Mouse (Mus musculus): ENCODE results near the gene Alk. TPM values are rescaled to one million over a fixed set of nuclear protein-coding genes. Genes with fewer than 3 reads are reported as not detected.

The Alk gene
- polyA plus RNA-seq (2015; fragmentation: Illumina TruSeq; extraction: RNeasy Lipid Tissue Mini Kit (QIAGEN cat#74804); ENCODE audit: low read depth, low replicate concordance) = 4.0 TPM

GRCm38 (mm10) chr17:72604610-72604980, at the start of gene Alk:
Alk (minus strand) TSS chr17:72604627.

Other genes starting within 250 kb of the Alk start
- gene Ypel5, start 231.8 kb upstream of the Alk start, polyA plus RNA-seq (2015; fragmentation: Illumina TruSeq; extraction: RNeasy Lipid Tissue Mini Kit (QIAGEN cat#74804); ENCODE audit: low read depth, low replicate concordance) = 110 TPM